ENCODE assay signal across 8 mouse cellular contexts in genomic region chr1:180250441-180250830, GRCm38 (mm10). TPM values are rescaled to one million over a fixed set of nuclear protein-coding genes. Genes with fewer than 3 reads are reported as not detected.
DNase-seq lines count a peak whose midpoint lies in the region; ATAC-seq and TF ChIP-seq lines count a peak whose summit lies in the region.

No protein-coding gene starts in this region.

- no peak overlapping the region for H3K9ac ChIP-seq in intestine, embryonic 15.5 days
- no peak overlapping the region for H3K9ac ChIP-seq in intestine, embryonic 16.5 days (ENCODE audit: low read depth, low read length)
- no peak overlapping the region for H3K9ac ChIP-seq in forebrain, embryonic 15.5 days (replicated peaks)
- H3K9ac ChIP-seq in limb, embryonic 13.5 days = no peak overlapping the region

- H3K27me3 ChIP-seq in intestine, embryonic 15.5 days (replicated peaks) = no peaks in the 10 kb centered on the region
- no peaks in the 10 kb centered on the region for H3K27me3 ChIP-seq in intestine, embryonic 16.5 days (replicated peaks; ENCODE audit: control insufficient read depth, insufficient read depth, low read length)
- no peaks in the 10 kb centered on the region for H3K27me3 ChIP-seq in forebrain, embryonic 15.5 days
- H3K27me3 ChIP-seq in limb, embryonic 13.5 days = peaks cover 9% of the 10 kb centered on the region; the same call in 1 of the 2 replicates
- no peaks in the 10 kb centered on the region for H3K27me3 ChIP-seq in thymus, adult 2 months (ENCODE audit: control insufficient read depth, insufficient read depth, low read length)

- no peaks in the 10 kb centered on the region for H3K9me3 ChIP-seq in intestine, embryonic 15.5 days
- no peaks in the 10 kb centered on the region for H3K9me3 ChIP-seq in intestine, embryonic 16.5 days (ENCODE audit: control insufficient read depth, low read length)
- H3K9me3 ChIP-seq in forebrain, embryonic 15.5 days = no peaks in the 10 kb centered on the region
- H3K9me3 ChIP-seq in limb, embryonic 13.5 days = no peaks in the 10 kb centered on the region

- H3K4me1 ChIP-seq in intestine, embryonic 15.5 days (replicated peaks) = peaks cover 17% of the 10 kb centered on the region
- peaks cover 14% of the 10 kb centered on the region for H3K4me1 ChIP-seq in intestine, embryonic 16.5 days (ENCODE audit: control insufficient read depth, insufficient read depth, low read length)
- H3K4me1 ChIP-seq in forebrain, embryonic 15.5 days = peaks cover 14% of the 10 kb centered on the region
- H3K4me1 ChIP-seq in limb, embryonic 13.5 days = peaks cover 17% of the 10 kb centered on the region
- H3K4me1 ChIP-seq in thymus, adult 2 months (replicated peaks; ENCODE audit: control insufficient read depth, insufficient read depth, low read length) = peaks cover 7% of the 10 kb centered on the region

- no peak for TF ChIP-seq POLR2A in thymus, adult 2 months (IDR thresholded peaks at IDR 0.05; ENCODE audit: control insufficient read depth, extremely low read depth, insufficient read depth, low read length, poor library complexity)

- TF ChIP-seq CTCF in thymus, adult 2 months (IDR thresholded peaks at IDR 0.05; ENCODE audit: borderline replicate concordance, control insufficient read depth, extremely low read depth, insufficient read depth, low read length, poor library complexity) = no peak

- H3K36me3 ChIP-seq in intestine, embryonic 15.5 days = no peaks in the 10 kb centered on the region
- H3K36me3 ChIP-seq in intestine, embryonic 16.5 days (ENCODE audit: control insufficient read depth, insufficient read depth, low read length) = no peaks in the 10 kb centered on the region
- H3K36me3 ChIP-seq in forebrain, embryonic 15.5 days = no peaks in the 10 kb centered on the region
- no peaks in the 10 kb centered on the region for H3K36me3 ChIP-seq in limb, embryonic 13.5 days
- no peaks in the 10 kb centered on the region for H3K36me3 ChIP-seq in thymus, adult 2 months (ENCODE audit: control insufficient read depth, insufficient read depth, low read length)

- H3K4me3 ChIP-seq in intestine, embryonic 15.5 days (replicated peaks) = no peak overlapping the region
- H3K4me3 ChIP-seq in intestine, embryonic 16.5 days (ENCODE audit: low read length) = no peak overlapping the region
- H3K4me3 ChIP-seq in forebrain, embryonic 15.5 days = no peak overlapping the region
- no peak overlapping the region for H3K4me3 ChIP-seq in limb, embryonic 13.5 days
- H3K4me3 ChIP-seq in thymus, adult 2 months (ENCODE audit: control insufficient read depth, insufficient read depth, low read length) = no peak overlapping the region

- ATAC-seq in intestine, embryonic 15.5 days = no peak
- no peak for ATAC-seq in intestine, embryonic 16.5 days
- no peak for ATAC-seq in forebrain, embryonic 15.5 days (replicated peaks)
- ATAC-seq in limb, embryonic 13.5 days (ENCODE audit: low FRiP score, low read depth) = no peak

- no peak overlapping the region for H3K27ac ChIP-seq in intestine, embryonic 15.5 days
- no peak overlapping the region for H3K27ac ChIP-seq in intestine, embryonic 16.5 days (ENCODE audit: low read length)
- no peak overlapping the region for H3K27ac ChIP-seq in forebrain, embryonic 15.5 days (replicated peaks)
- no peak overlapping the region for H3K27ac ChIP-seq in limb, embryonic 13.5 days
- no peak overlapping the region for H3K27ac ChIP-seq in thymus, adult 2 months (ENCODE audit: control insufficient read depth, insufficient read depth, low read length)

- H3K4me2 ChIP-seq in intestine, embryonic 15.5 days (replicated peaks) = peak overlapping the region; percentile 32; the same call in 1 of the 2 replicates
- H3K4me2 ChIP-seq in intestine, embryonic 16.5 days (ENCODE audit: low read depth, low read length) = no peak overlapping the region
- H3K4me2 ChIP-seq in forebrain, embryonic 15.5 days (replicated peaks) = peak overlapping the region; percentile 21
- H3K4me2 ChIP-seq in limb, embryonic 13.5 days (replicated peaks) = peak overlapping the region; percentile 44

- DNase-seq in R1 (ENCODE audit: low read depth, low spot score) = peak; percentile 41
- DNase-seq in thymus, adult 2 months = no peak
- no peak for DNase-seq in left cerebral cortex, postnatal 4 days
- DNase-seq in thymus, postnatal 10 days (ENCODE audit: low spot score in 2 of 2) = no peak

- WGBS in intestine, embryonic 15.5 days = 65% methylated on average over 8 of the region's 8 CpGs
- 63% methylated on average over 8 of the region's 8 CpGs for whole genome bisulfite sequencing in intestine, embryonic 16.5 days
- 66% methylated on average over 8 of the region's 8 CpGs for WGBS in forebrain, embryonic 15.5 days
- 68% methylated on average over 8 of the region's 8 CpGs for WGBS in limb, embryonic 13.5 days
- WGBS in thymus, adult 2 months = 75% methylated on average over 8 of the region's 8 CpGs

- intact Hi-C loops in left cerebral cortex, postnatal 4 days (cut with DNase I) = no loop called here

RNA-seq across cellular contexts. Expression of gene Psen2, which starts 12.8 kb away (rescaled TPM):
- 16.0 and 21.6 TPM in 2 replicates for polyA plus RNA-seq in intestine, embryonic 15.5 days (2015; fragmentation: Nextera tagmentation; extraction: Ambion mirVana)
- polyA plus RNA-seq in intestine, embryonic 16.5 days (2015; fragmentation: Nextera tagmentation; extraction: Ambion mirVana) = 22.6 and 25.2 TPM in 2 replicates
- 9.9 and 13.8 TPM in 2 replicates for polyA plus RNA-seq in forebrain, embryonic 15.5 days (2015; fragmentation: Nextera tagmentation; extraction: Ambion mirVana)
- polyA plus RNA-seq in limb, embryonic 13.5 days (2015; fragmentation: Nextera tagmentation; extraction: Ambion mirVana) = 14.5 and 14.9 TPM in 2 replicates
- 35.2 and 39.9 TPM in 2 replicates for polyA plus RNA-seq in thymus, adult 2 months (2012; rRNA removed)
- 10 to 100 TPM; 17.4 to 21.1 TPM for total RNA-seq in left cerebral cortex, postnatal 4 days (2021)

RNA-seq across cellular contexts. Expression of gene Coq8a, which starts 51.0 kb away (rescaled TPM):
- polyA plus RNA-seq in intestine, embryonic 15.5 days (2015; fragmentation: Nextera tagmentation; extraction: Ambion mirVana) = 20.4 and 22.1 TPM in 2 replicates
- 24.8 and 30.4 TPM in 2 replicates for polyA plus RNA-seq in intestine, embryonic 16.5 days (2015; fragmentation: Nextera tagmentation; extraction: Ambion mirVana)
- 4.5 and 4.6 TPM in 2 replicates for polyA plus RNA-seq in forebrain, embryonic 15.5 days (2015; fragmentation: Nextera tagmentation; extraction: Ambion mirVana)
- 5.7 and 7.8 TPM in 2 replicates for polyA plus RNA-seq in limb, embryonic 13.5 days (2015; fragmentation: Nextera tagmentation; extraction: Ambion mirVana)
- polyA plus RNA-seq in thymus, adult 2 months (2012; rRNA removed) = 33.4 and 51.0 TPM in 2 replicates
- 1 to 10 TPM; 6.1 to 7.1 TPM for total RNA-seq in left cerebral cortex, postnatal 4 days (2021)
